Mouse (Mus musculus) gastrocnemius, postnatal 14 days (tissue): ENCODE results near the gene Hif1an. TPM values are rescaled to one million over a fixed set of nuclear protein-coding genes. Genes with fewer than 3 reads are reported as not detected.
A peak's percentile ranks its signal among the peaks of the same experiment; 100 is the strongest.

ENCODE experiments used
- DNase-seq: peaks from one replicate; pipeline ENCODE4 v3.0.0; 2021; ENCODE audit warnings: mixed read lengths
- intact Hi-C: fragments of 180-260 bp; cut with DNase I; formaldehyde crosslinking; loops from one replicate; pipeline ENCODE4 v1.15.1; 2025; ENCODE audit warnings: low total_unique reads
- total RNA-seq, 2 experiments: library from RNA; stranded (reverse); gene quantifications; 2 replicates each; pipeline ENCODE4 v1.2.3; 2021

Hif1an gene
- total RNA-seq, 2 experiments from 2014 or later = 80.1 to 84.0 TPM

DNA sequence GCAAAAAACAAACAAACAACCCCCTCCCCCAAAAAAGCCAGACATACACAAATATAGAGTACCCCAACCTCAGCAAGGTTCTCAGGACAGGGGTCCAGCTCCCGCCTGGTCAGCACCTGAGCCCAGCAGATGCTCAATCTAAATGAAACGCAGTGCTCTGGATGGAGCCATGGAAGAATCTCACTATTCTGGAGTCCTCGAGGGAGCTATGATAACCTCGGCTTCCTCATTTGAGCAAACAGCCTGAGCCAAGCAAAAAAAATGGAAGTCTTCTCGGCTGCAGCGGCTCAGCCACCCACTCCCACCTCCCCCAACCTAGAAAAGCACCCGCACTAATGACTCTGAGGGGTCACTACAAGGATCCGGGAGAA, 8.2 kb upstream of the Hif1an start:
- no peak for DNase-seq
- intact Hi-C loops = no loop called here

DNA sequence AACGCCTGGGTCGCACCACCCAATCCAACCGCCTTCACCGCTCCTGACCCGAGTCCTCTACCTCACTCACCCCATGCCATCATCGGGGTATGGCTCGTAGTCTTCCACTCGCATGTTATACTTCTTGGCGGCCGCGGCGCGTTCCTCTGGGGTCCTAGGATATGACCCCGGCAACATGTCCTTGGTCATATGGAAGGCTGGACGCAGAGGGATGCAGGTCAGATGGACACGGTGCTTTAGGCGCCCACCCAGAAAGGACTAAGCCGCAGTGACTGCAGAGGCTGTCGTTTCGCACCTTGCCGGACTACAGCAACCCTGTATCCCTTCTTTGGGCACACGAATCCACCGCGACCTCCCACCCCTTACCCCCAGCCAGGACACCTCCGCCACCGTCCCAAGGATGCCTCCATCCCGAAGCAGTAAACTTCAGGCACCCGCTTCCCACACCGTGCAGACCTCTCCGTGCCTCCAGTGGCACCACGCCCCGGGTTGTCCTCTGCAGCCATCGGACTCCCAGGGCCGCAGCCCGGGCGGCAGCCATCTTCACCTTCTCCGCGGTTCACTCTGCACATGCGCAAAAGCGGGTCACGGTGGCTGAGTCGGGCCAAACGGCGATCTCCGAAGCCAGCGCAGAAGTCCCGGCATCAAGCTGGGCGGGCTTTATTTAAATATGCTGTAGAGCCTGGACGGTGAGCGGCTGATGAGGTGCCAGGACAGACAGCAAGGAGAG, 7.6 kb upstream of the Hif1an start, which contains the start of gene Ndufb8:
Gene Ndufb8, minus strand, starts transcription at position 580 of the 730 bp plus-strand sequence.
- intact Hi-C loops = no loop called here

DNA sequence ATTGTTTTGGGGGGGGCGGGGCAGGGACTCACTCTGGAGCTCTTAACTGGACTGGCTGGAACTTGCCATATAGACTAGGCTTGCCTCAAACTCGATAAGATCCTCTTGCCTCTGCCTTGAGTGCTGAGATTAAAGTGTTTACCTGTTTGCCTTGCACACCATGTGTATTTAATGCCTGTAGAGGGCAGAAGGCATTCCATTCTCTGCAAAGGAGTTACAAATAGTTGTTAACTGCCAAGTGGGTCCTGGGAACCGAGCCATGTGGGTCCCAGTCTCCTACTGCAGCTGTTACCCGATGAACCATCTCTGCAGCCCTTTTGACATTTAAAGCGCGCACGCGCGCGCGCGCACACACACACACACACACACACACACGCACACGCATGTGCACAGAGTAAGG, 1.4 kb downstream of the Hif1an start:
- intact Hi-C loops = no loop called here
- no peak for DNase-seq

More for the DNA sequence above, 7.6 kb upstream of the Hif1an start, which contains the start of gene Ndufb8:
- peak; percentile 96 for DNase-seq

DNA sequence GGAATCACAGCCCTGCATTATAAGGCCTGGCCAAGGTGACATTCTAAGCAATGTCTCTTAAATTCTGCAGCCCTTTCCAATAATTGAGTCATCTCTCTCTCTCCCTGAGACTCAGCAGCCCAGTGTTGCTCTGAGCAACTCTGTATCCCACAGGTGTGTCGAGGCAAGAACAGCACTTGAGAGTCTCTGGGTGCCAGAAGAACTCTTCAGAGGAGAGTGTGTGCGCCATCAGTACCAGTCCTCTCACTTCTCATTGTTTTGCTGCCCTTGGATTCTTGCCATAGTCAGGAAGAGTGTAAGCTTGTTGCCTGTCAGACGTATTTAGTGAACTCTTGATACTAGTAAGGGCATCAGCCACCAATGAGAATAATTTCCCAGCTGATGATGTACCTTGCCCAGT, 5.1 kb downstream of the Hif1an start:
- DNase-seq = no peak

DNA sequence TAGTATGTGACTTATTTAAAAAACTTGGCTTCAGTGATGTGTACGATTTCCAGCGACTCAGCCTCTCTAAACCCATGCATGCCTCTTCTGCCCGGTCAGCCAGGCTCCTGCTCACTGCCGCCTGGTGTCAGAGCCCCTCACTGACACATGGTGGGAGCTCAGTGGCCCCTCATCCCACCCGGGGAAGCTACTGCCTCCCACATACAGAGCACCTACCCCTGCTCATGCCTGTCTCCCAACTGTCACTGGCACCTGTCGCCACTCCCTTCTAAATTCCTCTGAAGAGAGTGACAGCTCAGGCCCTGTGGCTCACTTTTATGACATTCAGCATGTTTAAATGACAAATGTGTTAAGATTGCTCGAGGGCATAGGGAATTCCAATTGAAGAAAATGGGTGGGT, 13.6 kb downstream of the Hif1an start:
- intact Hi-C loops = no loop called here

More for the DNA sequence above, 5.1 kb downstream of the Hif1an start:
- intact Hi-C loops = no loop called here

DNA sequence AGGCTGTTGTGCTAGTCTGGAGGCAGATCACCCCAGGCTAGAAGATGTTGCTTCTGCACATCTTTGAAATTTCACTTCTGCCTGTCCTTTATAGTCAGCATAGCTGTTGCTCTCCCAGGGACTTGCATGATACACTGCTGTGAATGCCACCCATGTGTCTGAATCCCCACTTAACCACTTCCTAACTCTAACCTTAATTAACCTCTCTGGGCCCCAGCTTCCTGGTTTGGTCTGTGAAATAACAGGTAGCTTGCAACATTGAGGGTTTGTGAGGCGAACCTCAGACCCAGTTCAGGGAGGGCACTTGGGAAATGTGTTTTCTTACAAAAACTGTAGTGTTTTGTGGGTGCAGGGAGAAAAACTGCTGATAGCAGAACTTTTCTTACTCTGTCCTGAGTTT, 15.4 kb downstream of the Hif1an start:
- intact Hi-C loops = no loop called here

More for the DNA sequence above, 13.6 kb downstream of the Hif1an start:
- DNase-seq = no peak

DNA sequence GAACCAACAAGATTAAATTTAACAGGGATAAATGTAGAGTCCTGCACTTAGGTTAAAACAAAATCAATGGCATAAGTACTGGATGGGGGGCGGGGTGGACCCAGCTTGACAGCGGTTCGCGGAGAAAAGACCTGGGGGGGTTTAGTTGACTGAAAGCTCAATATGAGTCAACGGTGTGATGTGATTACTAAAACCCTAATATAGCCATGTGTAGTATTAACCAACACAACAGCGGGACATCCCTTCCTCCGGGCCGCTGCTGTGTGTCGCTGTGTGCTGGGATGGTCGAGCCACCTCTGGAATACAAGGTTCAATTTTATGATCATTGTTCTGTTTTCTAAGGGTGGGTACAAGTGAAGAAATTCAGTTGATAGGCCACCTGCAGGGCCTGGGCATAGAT, 19.5 kb downstream of the Hif1an start:
- no peak for DNase-seq
- intact Hi-C loops = loop anchor here (5.0 kb wide), 2 partner anchors 175 to 315 kb away; partner anchors contain the start of gene Pax2

More for the DNA sequence above, 15.4 kb downstream of the Hif1an start:
- no peak for DNase-seq

DNA sequence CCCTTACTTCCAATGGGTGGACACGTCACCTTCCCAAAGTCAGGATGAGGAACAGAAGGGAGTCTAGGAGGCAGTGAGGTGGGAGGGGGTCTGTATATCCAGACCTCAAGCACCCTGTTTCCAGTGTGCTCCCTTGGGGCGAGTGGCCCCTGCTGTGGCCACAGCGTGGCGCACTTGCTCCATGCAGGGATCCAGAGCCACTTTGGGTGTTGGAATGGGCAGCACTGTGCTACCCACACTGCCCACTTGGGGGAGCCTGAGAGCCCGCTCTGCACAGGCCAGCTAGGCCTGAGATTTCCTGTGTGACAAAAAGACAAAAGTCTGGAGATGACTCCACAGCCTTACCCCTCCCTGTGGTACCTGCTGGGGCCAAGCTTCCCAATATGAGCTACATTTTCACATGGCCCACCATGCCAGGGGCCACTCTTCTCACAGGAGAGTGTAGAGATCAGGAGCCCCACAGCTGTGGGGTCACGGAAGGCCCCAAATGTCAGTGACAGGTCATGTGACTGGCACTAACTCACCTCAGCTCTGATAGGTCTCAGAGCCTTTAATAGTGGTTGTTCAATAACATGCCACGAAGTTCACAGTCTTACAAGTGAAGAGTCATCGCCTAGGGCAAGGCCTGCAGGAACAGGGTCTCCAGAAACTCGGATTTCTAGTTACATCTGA, 20.1 kb downstream of the Hif1an start:
- DNase-seq = peak; percentile 90
- intact Hi-C loops = loop anchor here (5.0 kb wide), 2 partner anchors 175 to 315 kb away; partner anchors contain the start of gene Pax2

DNA sequence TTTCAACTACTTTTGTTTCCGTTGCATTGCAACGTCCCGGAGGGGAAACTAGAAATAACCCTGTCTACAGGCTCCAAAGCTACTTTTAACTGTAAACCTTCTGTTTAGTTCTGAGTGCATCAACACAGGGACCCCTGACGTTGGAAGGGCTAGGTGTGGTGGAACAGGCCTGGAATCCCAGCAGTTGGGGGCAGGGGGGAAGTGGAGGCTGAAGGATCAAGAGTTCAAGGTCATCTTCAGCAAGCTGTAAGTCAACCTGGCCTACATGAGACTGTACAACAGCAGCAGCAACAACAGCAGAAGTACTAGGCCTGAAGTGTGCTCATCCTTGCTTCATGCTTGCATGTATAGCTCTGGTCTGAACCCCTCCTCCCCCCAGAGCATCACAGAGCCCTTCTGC, 25.4 kb downstream of the Hif1an start:
- no peak for DNase-seq
- intact Hi-C loops = no loop called here

DNA sequence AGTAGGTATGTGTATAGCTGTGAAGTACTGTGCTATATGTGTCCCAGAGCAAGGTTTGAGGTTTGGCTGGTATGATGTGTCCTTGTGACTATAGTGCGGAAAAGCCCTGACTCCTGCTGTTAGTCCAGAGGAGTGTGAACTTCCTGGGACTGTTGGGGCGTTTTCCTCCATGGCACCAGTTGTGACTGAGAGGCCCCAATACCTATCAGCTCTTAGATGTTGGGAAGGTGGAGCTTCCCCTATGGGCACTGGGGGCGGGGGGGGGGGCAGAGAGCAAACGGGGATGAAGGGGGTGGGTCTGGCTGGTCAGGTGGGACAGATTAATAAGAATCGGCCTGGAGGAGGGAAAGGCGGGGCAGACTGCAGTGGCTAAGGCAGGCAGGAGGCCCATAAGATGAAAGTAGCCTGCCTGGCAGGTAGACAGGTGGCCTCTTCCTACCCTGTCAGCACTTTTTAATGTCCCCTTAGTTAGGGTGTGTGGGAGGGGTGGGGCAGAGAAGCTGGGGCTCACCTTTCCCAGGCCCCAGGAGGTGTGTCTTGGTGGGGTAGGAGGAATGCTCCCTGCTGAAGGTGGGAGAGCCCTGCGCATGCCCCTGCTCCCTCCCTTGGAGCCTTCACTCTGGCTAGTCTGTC, 27.1 kb downstream of the Hif1an start:
- intact Hi-C loops = no loop called here
- DNase-seq = no peak

DNA sequence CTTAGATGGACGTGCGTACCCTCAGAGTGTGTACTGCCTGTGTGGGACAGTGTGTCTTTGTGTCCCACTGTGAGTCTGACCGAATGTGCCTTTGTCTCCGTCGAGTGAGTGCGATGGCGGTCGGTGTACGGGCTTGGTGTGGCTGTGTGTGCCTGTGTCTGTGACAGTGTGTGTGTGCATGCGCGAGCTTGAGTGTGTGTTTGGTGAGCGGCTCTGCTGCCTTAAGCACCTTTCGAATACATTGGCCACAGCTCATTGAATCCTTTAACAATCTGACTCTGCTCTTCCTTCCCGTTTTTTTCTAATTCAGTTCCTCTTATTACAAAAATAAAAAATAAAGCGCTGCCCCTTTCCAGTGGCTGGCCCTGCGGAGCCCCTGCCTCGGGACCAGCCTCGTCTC, 28.3 kb downstream of the Hif1an start:
- DNase-seq = no peak
- intact Hi-C loops = no loop called here

DNA sequence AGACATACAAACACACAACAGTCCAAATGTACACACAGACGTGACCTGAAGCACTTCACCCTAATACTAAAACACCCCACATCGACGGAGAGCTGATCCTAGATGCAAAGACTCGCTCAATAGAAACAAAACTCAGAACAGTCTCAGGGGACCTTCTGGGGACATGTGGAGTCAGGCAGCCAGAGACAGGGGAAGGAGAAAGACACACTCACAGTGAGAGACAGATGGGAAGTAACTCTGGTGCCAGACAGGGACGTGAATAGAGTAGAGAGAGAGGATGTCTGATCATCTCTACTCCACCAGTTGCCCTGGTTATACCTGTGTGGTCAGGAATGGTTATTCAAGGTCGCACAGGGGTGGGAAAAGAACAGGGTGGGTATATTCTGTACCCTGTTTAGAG, 29.0 kb downstream of the Hif1an start:
- intact Hi-C loops = no loop called here
- no peak for DNase-seq

DNA sequence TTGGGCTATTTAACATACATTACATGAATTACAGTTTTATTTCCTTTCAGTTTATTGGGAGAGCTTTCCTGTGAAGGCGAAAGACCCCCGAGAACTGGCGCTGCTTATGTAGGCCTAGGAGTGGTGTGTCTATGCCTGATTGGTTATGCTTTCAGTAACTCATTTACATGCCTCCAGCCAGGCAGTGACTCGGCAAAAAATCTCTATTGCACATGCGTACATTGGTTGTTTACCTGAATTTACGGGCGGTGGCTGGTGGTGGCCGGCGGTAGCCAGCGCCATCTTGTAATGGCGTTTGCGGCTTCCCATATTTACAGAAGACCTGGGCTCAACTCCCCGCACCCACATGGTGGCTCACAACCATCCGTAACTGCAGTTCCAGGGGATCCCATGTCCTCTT, 31.5 kb downstream of the Hif1an start:
- DNase-seq = no peak
- intact Hi-C loops = no loop called here

DNA sequence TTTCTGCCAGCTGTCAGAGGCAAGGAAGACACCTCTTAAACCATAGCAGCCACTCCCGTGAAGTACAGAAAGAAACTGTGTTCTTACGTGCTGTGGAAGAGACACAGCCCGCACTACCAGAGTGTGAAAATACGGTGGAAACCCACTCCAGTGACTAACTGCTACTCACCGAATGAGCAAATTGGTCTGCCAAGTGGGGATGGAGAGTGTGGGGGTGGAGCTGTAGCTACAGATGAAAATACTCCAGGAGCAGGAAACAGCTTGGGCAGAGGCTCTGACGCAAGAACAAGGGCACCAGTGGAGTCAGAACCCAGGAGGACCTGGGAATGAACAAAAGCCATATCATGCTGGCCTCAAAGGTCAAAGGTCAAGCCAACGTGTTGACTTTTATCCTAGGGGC, 55.5 kb downstream of the Hif1an start:
- no peak for DNase-seq
- intact Hi-C loops = no loop called here

Other genes with a start within 250 kb of the Hif1an start
- under 1 TPM; 0.24 to 0.29 TPM for gene Scd4, start 229.8 kb upstream of the Hif1an start, total RNA-seq
- gene Scd1, start 155.0 kb upstream of the Hif1an start, total RNA-seq = 10 to 100 TPM; 12.8 to 37.3 TPM
- gene Wnt8b, start 69.4 kb upstream of the Hif1an start, total RNA-seq = not detected
- gene Sec31b, start 17.0 kb upstream of the Hif1an start, total RNA-seq = 1 to 10 TPM; 6.5 to 9.2 TPM
- not detected for gene Gm20538, start 10.0 kb upstream of the Hif1an start, total RNA-seq
- 100 to 1,000 TPM; 768 to 897 TPM for gene Ndufb8, start 7.4 kb upstream of the Hif1an start, total RNA-seq
- not detected for gene Pax2, start 193.2 kb downstream of the Hif1an start, total RNA-seq